ENCODE assay signal across 19 mouse cellular contexts in the genomic region with DNA sequence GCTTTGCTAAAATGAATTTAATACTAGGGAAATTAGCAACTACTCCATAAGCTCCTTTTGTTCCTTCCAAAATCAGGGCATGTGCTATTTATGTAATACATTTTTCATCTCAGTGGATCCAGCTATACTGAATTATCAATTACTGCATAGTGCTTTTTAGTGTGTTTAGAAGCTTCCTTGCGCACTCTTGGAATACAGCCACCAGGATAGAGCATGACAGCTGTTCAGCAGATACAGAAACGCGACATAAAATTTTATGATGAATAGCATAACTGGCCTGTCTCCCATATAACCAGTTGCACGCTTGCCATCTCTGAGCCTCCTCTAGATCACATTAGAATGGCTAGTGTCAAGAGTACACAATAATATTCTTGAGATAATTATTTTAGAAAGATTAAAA.
DNase-seq lines count a peak whose midpoint lies in the region; ATAC-seq and TF ChIP-seq lines count a peak whose summit lies in the region.
"Had no signal": no experiment of that assay in that cellular context is flagged by ENCODE, and none has a peak within 500 bp of the region (broad histone marks: within the 10 kb centered on the region; RNA-seq: fewer than 3 reads in every experiment).

No protein-coding gene starts in this region.

- no peak overlapping the region for H3K4me3 ChIP-seq in hindbrain, postnatal 0 days (ENCODE audit: low read length)
- no peak overlapping the region for H3K4me3 ChIP-seq in hindbrain, embryonic 11.5 days (ENCODE audit: low read depth, low read length)
- H3K4me3 ChIP-seq: limb, embryonic 15.5 days; midbrain, embryonic 12.5 days had no signal

- H3K9me3 ChIP-seq in hindbrain, postnatal 0 days (ENCODE audit: low read length), result no peaks in the 10 kb centered on the region
- H3K9me3 ChIP-seq in hindbrain, embryonic 11.5 days (ENCODE audit: control insufficient read depth, low read length), result no peaks in the 10 kb centered on the region
- H3K9me3 ChIP-seq: limb, embryonic 15.5 days; midbrain, embryonic 12.5 days had no signal

- no peak for ATAC-seq in hindbrain, postnatal 0 days
- ATAC-seq in hindbrain, embryonic 11.5 days (ENCODE audit: low FRiP score), result no peak
- ATAC-seq: hindbrain, embryonic 16.5 days; liver, postnatal 0 days had no signal

- H3K9ac ChIP-seq in hindbrain, postnatal 0 days (replicated peaks; ENCODE audit: low read length), result no peak overlapping the region
- H3K9ac ChIP-seq in hindbrain, embryonic 11.5 days (ENCODE audit: low read depth, low read length), result no peak overlapping the region
- H3K9ac ChIP-seq: limb, embryonic 15.5 days; liver, postnatal 0 days; midbrain, embryonic 12.5 days had no signal

- no peaks in the 10 kb centered on the region for H3K27me3 ChIP-seq in hindbrain, postnatal 0 days (ENCODE audit: insufficient read depth, low read length)
- H3K27me3 ChIP-seq in hindbrain, embryonic 11.5 days (ENCODE audit: control insufficient read depth, insufficient read depth, low read length), result no peaks in the 10 kb centered on the region
- H3K27me3 ChIP-seq: limb, embryonic 15.5 days; midbrain, embryonic 12.5 days had no signal

- H3K4me2 ChIP-seq in hindbrain, postnatal 0 days (ENCODE audit: low read depth, low read length), result no peak overlapping the region
- H3K4me2 ChIP-seq in hindbrain, embryonic 11.5 days (replicated peaks; ENCODE audit: low read depth, low read length), result no peak overlapping the region
- H3K4me2 ChIP-seq: limb, embryonic 15.5 days; midbrain, embryonic 12.5 days had no signal

- TF ChIP-seq CTCF in hindbrain, postnatal 0 days (IDR thresholded peaks at IDR 0.05; ENCODE audit: low read depth), result no peak

- H3K27ac ChIP-seq in hindbrain, postnatal 0 days, result no peak overlapping the region
- H3K27ac ChIP-seq in hindbrain, embryonic 11.5 days (ENCODE audit: low read depth, low read length), result no peak overlapping the region
- H3K27ac ChIP-seq: limb, embryonic 15.5 days; macrophage; midbrain, embryonic 12.5 days had no signal

- no peaks in the 10 kb centered on the region for H3K4me1 ChIP-seq in hindbrain, postnatal 0 days (ENCODE audit: insufficient read depth, low read length)
- no peaks in the 10 kb centered on the region for H3K4me1 ChIP-seq in hindbrain, embryonic 11.5 days (replicated peaks; ENCODE audit: control insufficient read depth, insufficient read depth, low read length)
- H3K4me1 ChIP-seq: limb, embryonic 15.5 days; midbrain, embryonic 12.5 days had no signal

- 51% methylated on average over 4 of the region's 4 CpGs for WGBS in hindbrain, postnatal 0 days
- WGBS in hindbrain, embryonic 11.5 days, result 92% methylated on average over 4 of the region's 4 CpGs

- DNase-seq in cerebellum, postnatal 10 days, result peak; percentile 13 to 18
- DNase-seq in cerebellum, postnatal 36 days, result no peak
- DNase-seq in hindbrain, postnatal 0 days (ENCODE audit: low spot score), result peak; percentile 40
- no peak for DNase-seq in hindbrain, embryonic 11.5 days (ENCODE audit: low spot score)
- peak; percentile 20 for DNase-seq in retina, adult 2 months (ENCODE audit: low read depth, low spot score)
- DNase-seq in retina, embryonic 14.5 days (ENCODE audit: low spot score), result no peak
- peak; percentile 7 to 29 for DNase-seq in layer of hippocampus, postnatal 36 days
- DNase-seq in adrenal gland, adult (ENCODE audit: inconsistent age in 2 of 2, low spot score in 1 of 2), result no peak
- DNase-seq: adrenal gland, postnatal 14 days; cerebellum, postnatal 25 days; gastrocnemius, postnatal 14 days; heart, postnatal 10 days; kidney, adult 18-20 months; liver, postnatal 0 days; thymus, postnatal 36 days had no signal

- H3K36me3 ChIP-seq in hindbrain, postnatal 0 days (ENCODE audit: insufficient read depth, low read length), result no peaks in the 10 kb centered on the region
- H3K36me3 ChIP-seq in hindbrain, embryonic 11.5 days (ENCODE audit: control insufficient read depth, insufficient read depth, low read length), result no peaks in the 10 kb centered on the region
- H3K36me3 ChIP-seq: limb, embryonic 15.5 days; midbrain, embryonic 12.5 days had no signal

Comparison
In these comparisons a context has a peak if more than half of its experiments do, and no peak if none do; other contexts are left out.
1. DNase-seq: peak in cerebellum, postnatal 10 days (2 of 2), hindbrain, postnatal 0 days (single experiment), retina, adult 2 months (single experiment) and layer of hippocampus, postnatal 36 days (2 of 2); none in cerebellum, postnatal 36 days (0 of 2), hindbrain, embryonic 11.5 days (single experiment), retina, embryonic 14.5 days (single experiment) and adrenal gland, adult (0 of 2).